Comparison of ENCODE assay signal across 8 mouse cellular contexts in the genomic region with DNA sequence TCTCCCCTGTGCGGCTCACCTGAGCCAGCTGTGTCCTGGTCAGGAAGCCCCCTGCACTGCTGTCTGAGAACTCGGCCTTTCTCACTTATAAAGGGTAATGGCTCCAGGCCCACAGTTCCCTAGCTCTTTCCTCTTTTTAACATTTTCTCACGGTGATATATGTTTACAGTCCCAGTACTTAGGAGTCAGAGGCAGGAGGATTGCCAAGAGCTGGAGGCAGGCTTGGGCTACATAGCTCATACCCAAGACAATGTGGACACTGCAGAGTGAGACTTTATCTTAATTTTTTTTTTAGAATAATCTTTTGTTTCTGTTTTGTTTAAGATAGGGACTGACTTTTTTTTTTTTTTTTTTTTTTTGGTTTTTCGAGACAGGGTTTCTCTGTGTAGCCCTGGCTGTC. TPM values are rescaled to one million over a fixed set of nuclear protein-coding genes. Genes with fewer than 3 reads are reported as not detected.
A peak's percentile ranks its signal among the peaks of the same experiment; 100 is the strongest.
DNase-seq lines count a peak whose midpoint lies in the region; ATAC-seq and TF ChIP-seq lines count a peak whose summit lies in the region.

No protein-coding gene starts in this region.

- DNase-seq in heart, embryonic 10.5 days (ENCODE audit: low spot score): no peak
- DNase-seq in heart, postnatal 25 days (ENCODE audit: low spot score): no peak
- peak; percentile 67 for DNase-seq in NIH3T3 (ENCODE audit: low read depth)
- DNase-seq in heart, postnatal 4 days: peak; percentile 56
- DNase-seq in liver, postnatal 0 days: no peak
- no peak for DNase-seq in yolk sac, embryonic 10.5 days (ENCODE audit: low spot score)
- DNase-seq in spleen, postnatal 4 days (ENCODE audit: low spot score in 2 of 2): no peak
- no peak for DNase-seq in cerebellum, postnatal 25 days

- TF ChIP-seq EP300 in liver, postnatal 0 days (IDR thresholded peaks at IDR 0.05; ENCODE audit: low read depth): no peak

- H3K9me3 ChIP-seq in heart, embryonic 10.5 days: no peaks in the 10 kb centered on the region
- H3K9me3 ChIP-seq in liver, postnatal 0 days (ENCODE audit: low read length): no peaks in the 10 kb centered on the region

- H3K27ac ChIP-seq in heart, embryonic 10.5 days: peak overlapping the region; percentile 89
- H3K27ac ChIP-seq in liver, postnatal 0 days (ENCODE audit: low read depth): peak overlapping the region; percentile 62

- H3K36me3 ChIP-seq in heart, embryonic 10.5 days: peaks cover 10% of the 10 kb centered on the region; the same call in 1 of the 2 replicates
- H3K36me3 ChIP-seq in liver, postnatal 0 days (replicated peaks; ENCODE audit: insufficient read depth, low read length): 0 out of 2 replicates have a peak, but pooled peaks cover 2% of the 10 kb centered on the region

- no peak for TF ChIP-seq CTCF in liver, postnatal 0 days (IDR thresholded peaks at IDR 0.05; ENCODE audit: low read depth)

- intact Hi-C loops in heart, postnatal 25 days (cut with DNase I): no loop called here

- no peak for ATAC-seq in liver, postnatal 0 days

- no peak overlapping the region for H3K4me3 ChIP-seq in heart, embryonic 10.5 days
- no peak overlapping the region for H3K4me3 ChIP-seq in liver, postnatal 0 days (ENCODE audit: low read depth, low read length)

- peak overlapping the region; percentile 38; the same call in 1 of the 2 replicates for H3K9ac ChIP-seq in liver, postnatal 0 days (replicated peaks)

- peak overlapping the region; percentile 20 for H3K4me2 ChIP-seq in liver, postnatal 0 days (ENCODE audit: low read depth, low read length)

- H3K27me3 ChIP-seq in heart, embryonic 10.5 days (ENCODE audit: insufficient read depth, poor library complexity, severe bottlenecking): peaks cover 17% of the 10 kb centered on the region
- peaks cover 3% of the 10 kb centered on the region; the same call in 1 of the 2 replicates for H3K27me3 ChIP-seq in liver, postnatal 0 days (ENCODE audit: insufficient read depth, low read length)

- peaks cover 88% of the 10 kb centered on the region for H3K4me1 ChIP-seq in heart, embryonic 10.5 days
- peaks cover 58% of the 10 kb centered on the region for H3K4me1 ChIP-seq in liver, postnatal 0 days (ENCODE audit: insufficient read depth)

- 53% methylated on average over 4 of the region's 4 CpGs for WGBS in heart, embryonic 10.5 days
- 44% methylated on average over 3 of the region's 4 CpGs for WGBS in liver, postnatal 0 days (ENCODE audit: insufficient replicate concordance)

RNA-seq across cellular contexts. Expression of a gene that starts 15.7 kb away (rescaled TPM):
- polyA plus RNA-seq in heart, embryonic 10.5 days (2016; fragmentation: Nextera tagmentation; extraction: Ambion mirVana): 122 and 158 TPM in 2 replicates
- total RNA-seq in heart, postnatal 25 days (2021): 10 to 100 TPM; 80.1 to 92.2 TPM
- 100 to 1,000 TPM; 107 TPM for total RNA-seq in heart, postnatal 4 days (2021)
- polyA plus RNA-seq in liver, postnatal 0 days (2015; fragmentation: Nextera tagmentation; extraction: Ambion mirVana): 63.3 and 65.0 TPM in 2 replicates

RNA-seq across cellular contexts. Expression of a gene that starts 24.5 kb away (rescaled TPM):
- polyA plus RNA-seq in heart, embryonic 10.5 days (2016; fragmentation: Nextera tagmentation; extraction: Ambion mirVana): 25.9 and 38.7 TPM in 2 replicates
- 10 to 100 TPM; 27.0 to 37.6 TPM for total RNA-seq in heart, postnatal 25 days (2021)
- 10 to 100 TPM; 47.1 to 50.9 TPM for total RNA-seq in heart, postnatal 4 days (2021)
- polyA plus RNA-seq in liver, postnatal 0 days (2015; fragmentation: Nextera tagmentation; extraction: Ambion mirVana): 5.7 and 7.4 TPM in 2 replicates

RNA-seq across cellular contexts. Expression of a gene that starts 24.7 kb away (rescaled TPM):
- 6.1 and 7.2 TPM in 2 replicates for polyA plus RNA-seq in heart, embryonic 10.5 days (2016; fragmentation: Nextera tagmentation; extraction: Ambion mirVana)
- total RNA-seq in heart, postnatal 25 days (2021): 1 to 10 TPM in 1 of 2 experiments, under 1 TPM in 1; 0.75 to 1.0 TPM
- total RNA-seq in heart, postnatal 4 days (2021): under 1 TPM; 0.88 to 0.95 TPM
- polyA plus RNA-seq in liver, postnatal 0 days (2015; fragmentation: Nextera tagmentation; extraction: Ambion mirVana): 6.1 and 6.9 TPM in 2 replicates

RNA-seq across cellular contexts. Expression of a gene that starts 28.5 kb away (rescaled TPM):
- polyA plus RNA-seq in heart, embryonic 10.5 days (2016; fragmentation: Nextera tagmentation; extraction: Ambion mirVana): 3.6 and 3.8 TPM in 2 replicates
- 1 to 10 TPM; 6.1 to 8.4 TPM for total RNA-seq in heart, postnatal 25 days (2021)
- total RNA-seq in heart, postnatal 4 days (2021): 1 to 10 TPM; 4.3 to 4.8 TPM
- polyA plus RNA-seq in liver, postnatal 0 days (2015; fragmentation: Nextera tagmentation; extraction: Ambion mirVana): 1.1 and 1.2 TPM in 2 replicates

RNA-seq across cellular contexts. Expression of a gene that starts 36.2 kb away (rescaled TPM):
- polyA plus RNA-seq in heart, embryonic 10.5 days (2016; fragmentation: Nextera tagmentation; extraction: Ambion mirVana): 112 and 127 TPM in 2 replicates
- 10 to 100 TPM; 62.5 to 66.0 TPM for total RNA-seq in heart, postnatal 25 days (2021)
- 10 to 100 TPM; 52.5 to 55.3 TPM for total RNA-seq in heart, postnatal 4 days (2021)
- 43.9 and 44.0 TPM in 2 replicates for polyA plus RNA-seq in liver, postnatal 0 days (2015; fragmentation: Nextera tagmentation; extraction: Ambion mirVana)

Comparison
In these comparisons a context has a peak if more than half of its experiments do, and no peak if none do; other contexts are left out.
1. DNase-seq: peak in NIH3T3 (single experiment) and heart, postnatal 4 days (single experiment); none in heart, embryonic 10.5 days (single experiment), heart, postnatal 25 days (single experiment), liver, postnatal 0 days (single experiment), yolk sac, embryonic 10.5 days (single experiment), spleen, postnatal 4 days (0 of 2) and cerebellum, postnatal 25 days (0 of 2).